Mouse (Mus musculus): ENCODE measurements around the gene Serinc2. TPM values are rescaled to one million over a fixed set of nuclear protein-coding genes. Genes with fewer than 3 reads are reported as not detected.
"Not testable (repeated sequence)": the region's sequence is repeated elsewhere in the genome, so short reads cannot be mapped to it uniquely, and the experiment has no call there.

Serinc2 gene
- polyA plus RNA-seq, 1 experiment from 2014 or later, result 205 TPM

DNA sequence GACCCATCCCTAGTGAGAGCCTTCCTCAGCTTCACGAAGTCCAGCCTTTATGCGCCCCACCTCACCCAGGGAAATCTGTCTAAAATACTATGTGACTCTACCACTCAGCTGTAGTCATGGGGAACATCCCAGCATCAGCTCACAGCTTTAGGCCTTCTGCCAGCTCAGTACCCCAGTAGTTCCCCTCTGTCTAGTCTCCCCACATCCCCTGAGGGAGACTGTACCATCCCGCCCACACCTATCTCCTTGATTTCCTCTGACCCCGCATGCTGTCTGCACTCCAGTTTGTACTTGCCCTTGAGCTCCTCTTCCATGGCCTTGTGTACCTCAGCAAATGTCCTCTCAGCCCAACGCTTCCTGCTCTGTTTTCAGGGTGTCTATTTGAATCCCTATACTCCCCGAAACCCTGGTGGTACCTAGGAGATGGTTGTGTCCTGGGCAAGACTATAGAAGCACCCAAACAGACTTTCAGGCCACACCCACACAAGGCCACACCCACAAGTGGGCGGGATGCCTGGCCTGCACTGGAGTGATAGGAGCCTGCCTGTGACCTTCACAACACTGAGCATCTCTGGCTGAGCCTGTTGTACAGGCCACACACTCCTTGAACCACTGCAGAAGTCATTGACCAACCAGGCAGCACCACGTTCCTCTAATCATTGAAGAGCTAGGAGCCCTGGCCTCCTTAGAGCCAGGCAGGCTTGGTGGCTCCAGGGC is 26.4 kb downstream of the Serinc2 start:
- no peak overlapping the region for H3K27ac ChIP-seq
- H3K4me2 ChIP-seq, result no peak overlapping the region
- H3K4me3 ChIP-seq (replicated peaks), result no peak overlapping the region
- no peak for ATAC-seq (ENCODE audit: insufficient number of reproducible peaks, insufficient read depth, low FRiP score, low TSS enrichment, low read depth)
- H3K4me1 ChIP-seq (replicated peaks), result peaks cover 7% of the 10 kb centered on the region; the same call in 1 of the 2 replicates
- 62% methylated on average over 8 of the region's 8 CpGs for WGBS
- peaks cover 69% of the 10 kb centered on the region for H3K36me3 ChIP-seq
- no peaks in the 10 kb centered on the region for H3K9me3 ChIP-seq
- no peak overlapping the region for H3K9ac ChIP-seq (replicated peaks)
- no peaks in the 10 kb centered on the region for H3K27me3 ChIP-seq

DNA sequence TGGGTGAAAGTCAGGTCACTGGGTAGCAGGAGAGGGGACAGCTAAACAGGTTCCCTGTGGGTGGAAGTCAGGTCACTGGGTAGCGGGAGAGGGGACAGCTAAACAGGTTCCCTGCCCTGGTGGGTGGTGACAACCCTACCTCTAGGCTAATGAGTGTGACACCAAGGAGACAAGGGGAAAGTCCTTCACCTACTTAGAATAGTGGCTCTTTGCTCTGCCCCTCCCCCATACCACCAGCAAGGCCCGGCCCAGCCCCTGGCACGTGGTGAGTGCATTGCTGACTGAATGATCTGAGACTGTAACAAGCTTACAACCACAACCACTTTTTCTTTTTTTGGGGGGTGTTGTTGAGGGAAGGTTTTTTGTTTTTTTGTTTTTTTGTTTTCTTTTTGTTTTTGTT is 27.2 kb downstream of the Serinc2 start:
- no peak overlapping the region for H3K4me3 ChIP-seq (replicated peaks)
- no peaks in the 10 kb centered on the region for H3K9me3 ChIP-seq
- H3K27ac ChIP-seq, result no peak overlapping the region
- no peaks in the 10 kb centered on the region for H3K27me3 ChIP-seq
- 42% methylated on average over 3 of the region's 3 CpGs for WGBS
- ATAC-seq (ENCODE audit: insufficient number of reproducible peaks, insufficient read depth, low FRiP score, low TSS enrichment, low read depth), result no peak
- no peak overlapping the region for H3K4me2 ChIP-seq
- H3K4me1 ChIP-seq (replicated peaks), result peaks cover 7% of the 10 kb centered on the region; the same call in 1 of the 2 replicates
- peaks cover 61% of the 10 kb centered on the region for H3K36me3 ChIP-seq
- no peak overlapping the region for H3K9ac ChIP-seq (replicated peaks)

DNA sequence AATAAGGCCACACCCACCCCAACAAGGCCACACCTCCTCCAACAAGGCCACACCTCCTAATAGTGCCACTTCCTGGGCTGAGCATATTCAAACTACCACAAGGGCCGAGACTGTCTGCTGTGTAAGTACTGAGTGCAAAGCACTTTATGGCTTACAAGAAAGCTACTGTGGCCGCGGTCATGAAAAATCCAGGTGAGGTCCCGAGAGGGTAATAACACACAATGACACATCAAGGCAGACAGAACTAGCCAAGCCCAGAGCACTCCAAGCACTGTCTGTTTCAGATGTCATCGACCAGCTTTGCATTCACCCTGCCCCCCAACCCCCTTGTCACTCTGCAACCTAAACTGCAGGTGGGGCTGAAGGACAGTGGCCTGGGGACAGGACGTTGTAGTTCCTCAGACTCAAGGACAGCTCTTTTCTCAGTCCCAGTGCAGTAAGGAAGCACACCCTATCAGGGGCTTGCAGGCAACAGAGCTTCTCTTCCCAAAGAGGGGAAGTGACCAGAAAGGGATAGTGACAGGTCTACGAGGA is 27.8 kb downstream of the Serinc2 start:
- no peak for ATAC-seq (ENCODE audit: insufficient number of reproducible peaks, insufficient read depth, low FRiP score, low TSS enrichment, low read depth)
- no peak overlapping the region for H3K27ac ChIP-seq
- H3K9ac ChIP-seq (replicated peaks), result no peak overlapping the region
- no peaks in the 10 kb centered on the region for H3K27me3 ChIP-seq
- H3K9me3 ChIP-seq, result no peaks in the 10 kb centered on the region
- H3K4me3 ChIP-seq (replicated peaks), result no peak overlapping the region
- peaks cover 7% of the 10 kb centered on the region; the same call in 1 of the 2 replicates for H3K4me1 ChIP-seq (replicated peaks)
- 28% methylated on average over 7 of the region's 7 CpGs for WGBS
- peaks cover 56% of the 10 kb centered on the region for H3K36me3 ChIP-seq
- no peak overlapping the region for H3K4me2 ChIP-seq

DNA sequence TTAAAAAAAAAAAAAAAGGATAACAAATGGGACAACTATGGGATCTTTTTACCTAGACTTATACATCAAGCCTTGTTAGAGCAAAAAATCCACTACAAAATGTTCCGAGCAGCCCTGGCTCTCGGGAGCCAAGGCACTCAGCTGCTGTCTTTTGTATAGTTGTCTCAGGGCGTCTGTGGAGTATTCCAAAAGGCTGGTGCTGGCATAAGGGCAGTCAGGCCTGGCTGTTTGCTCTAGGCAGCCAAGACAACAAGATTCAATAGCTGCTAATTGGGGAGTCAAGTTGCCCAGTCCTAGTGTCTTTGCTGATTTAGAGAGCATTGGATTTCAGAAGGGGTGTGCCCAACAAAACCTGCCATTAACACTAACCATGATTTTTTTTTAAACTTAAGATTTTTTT is 30.4 kb downstream of the Serinc2 start:
- no peak for ATAC-seq (ENCODE audit: insufficient number of reproducible peaks, insufficient read depth, low FRiP score, low TSS enrichment, low read depth)
- no peaks in the 10 kb centered on the region; the same call in 1 of the 2 replicates for H3K27me3 ChIP-seq
- H3K36me3 ChIP-seq, result peaks cover 32% of the 10 kb centered on the region
- peaks cover 7% of the 10 kb centered on the region; the same call in 1 of the 2 replicates for H3K4me1 ChIP-seq (replicated peaks)
- no peak overlapping the region for H3K27ac ChIP-seq
- no peak overlapping the region for H3K4me3 ChIP-seq (replicated peaks)
- no peak overlapping the region for H3K4me2 ChIP-seq
- no peaks in the 10 kb centered on the region for H3K9me3 ChIP-seq
- no peak overlapping the region for H3K9ac ChIP-seq (replicated peaks)
- 74% methylated on average over 3 of the region's 3 CpGs for WGBS

DNA sequence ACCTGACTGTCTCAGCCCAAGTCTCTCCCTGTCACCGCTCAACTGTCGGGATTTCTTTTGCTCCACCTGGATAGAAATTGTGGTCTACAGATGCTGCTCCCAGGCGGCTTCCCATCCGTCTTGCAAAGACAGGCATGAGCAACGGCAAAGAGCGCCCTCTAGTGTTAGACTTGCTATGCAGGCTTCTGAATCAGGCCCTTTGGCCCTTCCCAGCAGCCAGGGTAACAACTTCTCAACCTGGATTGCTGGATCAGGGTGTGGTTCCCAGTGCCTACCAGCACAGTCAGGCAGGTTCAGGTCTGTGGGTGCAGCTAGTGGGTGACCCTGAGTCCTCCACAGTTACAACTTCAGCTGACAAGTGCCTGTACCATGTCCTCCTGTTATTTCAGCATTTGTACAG is 32.9 kb downstream of the Serinc2 start:
- ATAC-seq (ENCODE audit: insufficient number of reproducible peaks, insufficient read depth, low FRiP score, low TSS enrichment, low read depth), result no peak; the same call in 1 of the 2 replicates
- no peak overlapping the region for H3K4me2 ChIP-seq
- WGBS, result 2% methylated on average over 6 of the region's 6 CpGs

DNA sequence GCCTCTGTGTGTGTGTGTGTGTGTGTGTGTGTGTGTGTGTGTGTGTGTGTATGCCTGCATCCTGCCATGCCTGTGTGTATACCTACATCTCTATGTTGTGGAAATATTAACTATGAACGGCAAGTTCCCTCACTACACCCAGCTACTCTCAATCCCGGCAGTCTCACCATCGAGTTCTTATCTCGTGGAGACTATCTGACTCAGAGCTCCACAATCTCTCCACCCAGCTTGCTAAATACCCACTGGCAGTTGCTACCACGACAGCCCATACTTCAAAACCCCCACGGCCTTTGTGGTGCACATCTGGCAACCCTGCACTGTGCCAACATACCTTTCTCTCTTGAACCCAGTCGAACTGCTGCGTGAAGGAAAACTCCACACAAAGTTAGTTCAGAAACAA is 34.3 kb downstream of the Serinc2 start:
- ATAC-seq (ENCODE audit: insufficient number of reproducible peaks, insufficient read depth, low FRiP score, low TSS enrichment, low read depth), result no peak
- no peak overlapping the region for H3K4me2 ChIP-seq
- 0 out of 2 replicates have a peak, but pooled peaks cover 6% of the 10 kb centered on the region for H3K9me3 ChIP-seq
- H3K4me3 ChIP-seq (replicated peaks), result no peak overlapping the region
- no peaks in the 10 kb centered on the region for H3K36me3 ChIP-seq
- no peaks in the 10 kb centered on the region; the same call in 1 of the 2 replicates for H3K27me3 ChIP-seq
- WGBS, result 74% methylated on average over 8 of the region's 8 CpGs
- H3K4me1 ChIP-seq (replicated peaks), result no peaks in the 10 kb centered on the region
- no peak overlapping the region for H3K9ac ChIP-seq (replicated peaks)
- no peak overlapping the region for H3K27ac ChIP-seq

More for the DNA sequence above, 32.9 kb downstream of the Serinc2 start:
- H3K27ac ChIP-seq, result no peak overlapping the region
- no peaks in the 10 kb centered on the region; the same call in 1 of the 2 replicates for H3K27me3 ChIP-seq
- H3K9ac ChIP-seq (replicated peaks), result no peak overlapping the region
- 0 out of 2 replicates have a peak, but pooled peaks cover under 1% of the 10 kb centered on the region for H3K4me1 ChIP-seq (replicated peaks)
- peaks cover 10% of the 10 kb centered on the region for H3K36me3 ChIP-seq
- no peaks in the 10 kb centered on the region for H3K9me3 ChIP-seq
- no peak overlapping the region for H3K4me3 ChIP-seq (replicated peaks)

DNA sequence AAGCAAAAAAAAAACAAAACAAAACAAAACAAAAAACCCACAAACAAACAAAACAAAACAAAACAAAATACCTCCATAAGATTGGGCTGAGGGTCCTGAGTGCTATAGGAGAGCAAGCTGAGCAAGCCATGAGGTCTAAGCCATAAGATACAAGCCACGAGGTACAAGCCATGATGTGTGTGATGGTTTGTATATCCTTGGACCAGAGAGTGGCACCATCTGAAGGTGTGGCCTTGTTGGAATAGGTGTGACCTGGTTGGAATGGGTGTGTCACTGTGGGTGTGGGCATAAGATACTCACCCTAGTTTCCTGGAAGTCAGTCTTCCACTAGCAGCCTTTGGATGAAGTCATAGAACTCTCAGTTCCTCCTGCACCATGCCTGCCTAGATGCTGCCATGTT is 35.4 kb downstream of the Serinc2 start:
- not testable (repeated sequence) for H3K27me3 ChIP-seq; H3K4me3 ChIP-seq (replicated peaks); H3K36me3 ChIP-seq; H3K4me1 ChIP-seq (replicated peaks); H3K4me2 ChIP-seq; H3K9me3 ChIP-seq; H3K27ac ChIP-seq; ATAC-seq (ENCODE audit: insufficient number of reproducible peaks, insufficient read depth, low FRiP score, low TSS enrichment, low read depth); H3K9ac ChIP-seq (replicated peaks)
- 68% methylated on average over 1 of the region's 1 CpGs for WGBS

DNA sequence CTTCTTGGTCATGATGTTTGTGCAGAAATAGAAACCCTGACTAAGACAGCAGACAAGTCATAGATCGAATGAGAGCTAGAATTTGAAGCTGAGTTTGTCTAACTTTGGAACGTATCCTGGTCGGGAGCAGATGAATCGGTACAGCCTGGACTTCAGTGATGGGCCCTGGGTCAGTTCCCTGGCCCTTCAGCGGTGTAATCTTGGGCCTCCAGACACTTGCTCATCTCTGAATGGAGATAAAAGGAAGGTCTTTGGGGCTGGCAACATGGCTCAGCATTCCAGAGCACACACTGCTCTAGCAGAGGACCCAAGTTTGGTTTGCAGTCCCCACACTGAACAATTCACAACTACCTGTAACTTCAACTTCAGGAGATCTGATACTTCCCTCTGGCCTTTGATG is 36.0 kb downstream of the Serinc2 start:
- Histone ChIP-seq H3K4me2 (no peak overlapping the region), H3K27ac (no peak overlapping the region), H3K36me3 (no peaks in the 10 kb centered on the region), H3K9me3 (0 out of 2 replicates have a peak, but pooled peaks cover 6% of the 10 kb centered on the region), H3K9ac (replicated peaks) (no peak overlapping the region), H3K4me1 (replicated peaks) (no peaks in the 10 kb centered on the region), H3K27me3 (no peaks in the 10 kb centered on the region; the same call in 1 of the 2 replicates), H3K4me3 (replicated peaks) (no peak overlapping the region)
- WGBS, result 90% methylated on average over 5 of the region's 5 CpGs
- no peak for ATAC-seq (ENCODE audit: insufficient number of reproducible peaks, insufficient read depth, low FRiP score, low TSS enrichment, low read depth)

DNA sequence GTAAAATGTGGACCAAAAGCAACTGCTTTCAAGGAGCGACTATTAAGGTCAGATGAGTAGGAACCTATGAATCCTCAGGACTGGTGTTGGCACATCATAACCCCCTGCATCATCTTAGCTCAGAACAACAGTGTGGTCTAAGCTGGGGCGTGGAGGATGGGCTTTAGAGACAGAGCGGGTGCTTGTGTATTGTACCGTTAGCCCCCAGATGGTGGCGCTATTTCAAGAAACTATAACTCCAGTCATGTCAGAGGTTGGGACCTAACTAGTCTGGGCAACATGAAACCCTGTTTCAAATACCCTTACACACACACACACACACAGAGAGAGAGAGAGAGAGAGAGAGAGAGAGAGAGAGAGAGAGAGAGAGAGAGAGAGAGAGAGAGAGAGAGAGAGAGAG is 38.3 kb downstream of the Serinc2 start:
- H3K9ac ChIP-seq (replicated peaks), result no peak overlapping the region
- no peak overlapping the region for H3K27ac ChIP-seq
- no peaks in the 10 kb centered on the region; the same call in 1 of the 2 replicates for H3K27me3 ChIP-seq
- 35% methylated on average over 5 of the region's 5 CpGs for WGBS
- no peak overlapping the region for H3K4me3 ChIP-seq (replicated peaks)
- peaks cover 11% of the 10 kb centered on the region; the same call in 1 of the 2 replicates for H3K9me3 ChIP-seq
- H3K4me1 ChIP-seq (replicated peaks), result no peaks in the 10 kb centered on the region
- no peak for ATAC-seq (ENCODE audit: insufficient number of reproducible peaks, insufficient read depth, low FRiP score, low TSS enrichment, low read depth)
- no peaks in the 10 kb centered on the region for H3K36me3 ChIP-seq
- no peak overlapping the region for H3K4me2 ChIP-seq

DNA sequence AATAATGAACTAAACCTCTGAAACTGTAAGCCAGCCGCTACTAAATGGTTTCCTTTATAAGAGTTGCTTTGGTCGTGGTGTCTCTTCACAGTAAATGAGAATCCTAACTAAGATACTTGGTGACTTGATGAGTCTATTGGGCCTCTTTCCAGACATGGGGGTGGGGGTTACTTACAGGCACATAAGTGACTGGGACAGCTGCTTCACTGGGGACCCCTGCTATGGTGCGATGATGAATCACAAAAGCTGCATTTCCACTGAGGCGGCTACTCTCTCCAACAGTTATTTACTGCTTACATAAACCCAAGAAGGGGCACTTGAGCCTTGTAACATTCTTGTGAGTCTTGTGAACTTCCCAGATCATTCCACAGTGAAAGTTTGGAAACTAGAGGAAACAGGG is 41.4 kb downstream of the Serinc2 start:
- ATAC-seq (ENCODE audit: insufficient number of reproducible peaks, insufficient read depth, low FRiP score, low TSS enrichment, low read depth), result no peak
- WGBS, result 78% methylated on average over 4 of the region's 4 CpGs

DNA sequence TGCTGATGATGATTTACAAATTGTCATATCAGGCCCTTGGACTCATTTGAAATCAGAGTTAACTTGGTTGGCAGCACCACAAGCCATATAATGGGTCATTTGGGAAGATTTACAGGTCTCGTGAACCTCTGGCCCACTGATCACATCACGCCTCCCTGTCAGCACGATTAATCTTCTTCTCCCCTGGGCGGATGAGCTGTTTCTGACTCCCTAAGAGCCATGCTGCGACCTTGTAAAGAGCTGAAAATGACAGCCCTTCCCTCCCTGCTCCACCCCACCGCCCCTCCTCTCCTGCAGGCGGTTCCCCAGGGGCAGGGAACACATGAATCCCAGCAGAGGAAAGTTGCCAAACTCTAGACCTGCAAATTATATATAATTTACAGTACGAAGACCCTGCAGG is 42.6 kb downstream of the Serinc2 start:
- no peak overlapping the region for H3K4me2 ChIP-seq
- 32% methylated on average over 8 of the region's 8 CpGs for WGBS
- H3K9me3 ChIP-seq, result peaks cover 11% of the 10 kb centered on the region; the same call in 1 of the 2 replicates
- ATAC-seq (ENCODE audit: insufficient number of reproducible peaks, insufficient read depth, low FRiP score, low TSS enrichment, low read depth), result no peak
- no peak overlapping the region for H3K4me3 ChIP-seq (replicated peaks)
- H3K27ac ChIP-seq, result no peak overlapping the region
- no peak overlapping the region for H3K9ac ChIP-seq (replicated peaks)
- no peaks in the 10 kb centered on the region for H3K36me3 ChIP-seq
- no peaks in the 10 kb centered on the region for H3K4me1 ChIP-seq (replicated peaks)
- no peaks in the 10 kb centered on the region for H3K27me3 ChIP-seq

More for the DNA sequence above, 41.4 kb downstream of the Serinc2 start:
- Histone ChIP-seq H3K27ac (no peak overlapping the region), H3K36me3 (no peaks in the 10 kb centered on the region), H3K9me3 (peaks cover 11% of the 10 kb centered on the region; the same call in 1 of the 2 replicates), H3K27me3 (no peaks in the 10 kb centered on the region), H3K4me1 (replicated peaks) (no peaks in the 10 kb centered on the region), H3K9ac (replicated peaks) (no peak overlapping the region), H3K4me2 (no peak overlapping the region), H3K4me3 (replicated peaks) (no peak overlapping the region)
